Mouse (Mus musculus): ENCODE measurements around the gene Sec22a. TPM values are rescaled to one million over a fixed set of nuclear protein-coding genes. Genes with fewer than 3 reads are reported as not detected.

Sec22a gene
- polyA plus RNA-seq, 3 experiments from 2014 or later, result 36.9 to 46.5 (median 40.2) TPM

Other genes starting within 250 kb of the Sec22a start
- gene Adcy5, start 209.0 kb downstream of the Sec22a start, polyA plus RNA-seq (2017; shearing (Covaris generic)), result under 1 TPM; 0.04 to 0.33 (median 0.10) TPM
- gene Pdia5, start 127.0 kb upstream of the Sec22a start, polyA plus RNA-seq (2017; shearing (Covaris generic)), result under 1 TPM in 1 of 3 experiments, not detected in 2; 0.53 TPM
- gene Sema5b, start 177.2 kb upstream of the Sec22a start, polyA plus RNA-seq (2017; shearing (Covaris generic)), result not detected